Mouse (Mus musculus): ENCODE measurements around the gene Podnl1.
A peak's percentile ranks its signal among the peaks of the same experiment; 100 is the strongest.

Podnl1 gene

GRCm38 (mm10) chr8:84128277-84128676, 2.5 kb downstream of the Podnl1 start:
- no peak for DNase-seq

GRCm38 (mm10) chr8:84130806-84131205, 5.0 kb downstream of the Podnl1 start:
- DNase-seq = no peak

GRCm38 (mm10) chr8:84132225-84132624, 6.4 kb downstream of the Podnl1 start:
- no peak for DNase-seq

- no peak for DNase-seq
Measured at GRCm38 (mm10) chr8:84137848-84138247, 12.1 kb downstream of the Podnl1 start.

- no peak for DNase-seq
Measured at GRCm38 (mm10) chr8:84140838-84141237, 15.0 kb downstream of the Podnl1 start.

GRCm38 (mm10) chr8:84144636-84145245, 19.0 kb downstream of the Podnl1 start:
- DNase-seq = no peak

GRCm38 (mm10) chr8:84147324-84147766, 21.6 kb downstream of the Podnl1 start:
- no peak for DNase-seq

- DNase-seq = peak; percentile 97
Measured at GRCm38 (mm10) chr8:84147769-84148530, 22.2 kb downstream of the Podnl1 start, which contains the start of the genes Cc2d1a and 4930432K21Rik. Gene Cc2d1a (minus strand): TSS chr8:84147936. Gene 4930432K21Rik (plus strand): TSS chr8:84148025.

GRCm38 (mm10) chr8:84148531-84148850, 22.7 kb downstream of the Podnl1 start:
- no peak for DNase-seq

GRCm38 (mm10) chr8:84149181-84149580, 23.4 kb downstream of the Podnl1 start:
- DNase-seq = no peak

- no peak for DNase-seq
Measured at GRCm38 (mm10) chr8:84157620-84158019, 31.8 kb downstream of the Podnl1 start.

- DNase-seq = no peak
Measured at GRCm38 (mm10) chr8:84167696-84168095, 41.9 kb downstream of the Podnl1 start.

GRCm38 (mm10) chr8:84170096-84170495, 44.3 kb downstream of the Podnl1 start:
- DNase-seq = no peak

GRCm38 (mm10) chr8:84173861-84174260, 48.1 kb downstream of the Podnl1 start:
- DNase-seq = no peak

- no peak for DNase-seq
Measured at GRCm38 (mm10) chr8:84176560-84176959, 50.8 kb downstream of the Podnl1 start.

GRCm38 (mm10) chr8:84177405-84177804, 51.6 kb downstream of the Podnl1 start:
- no peak for DNase-seq

- no peak for DNase-seq
Measured at GRCm38 (mm10) chr8:84178592-84178991, 52.8 kb downstream of the Podnl1 start.

- DNase-seq = no peak
Measured at GRCm38 (mm10) chr8:84179946-84180345, 54.2 kb downstream of the Podnl1 start.

- DNase-seq = no peak
Measured at GRCm38 (mm10) chr8:84180530-84181190, 54.9 kb downstream of the Podnl1 start.

Measured in layer of hippocampus, adult 9-11 months (tissue).